Mouse (Mus musculus): ENCODE data around the gene Gstm4.
"Not testable (repeated sequence)": the region's sequence is repeated elsewhere in the genome, so short reads cannot be mapped to it uniquely, and the experiment has no call there.

Gstm4 gene

DNA sequence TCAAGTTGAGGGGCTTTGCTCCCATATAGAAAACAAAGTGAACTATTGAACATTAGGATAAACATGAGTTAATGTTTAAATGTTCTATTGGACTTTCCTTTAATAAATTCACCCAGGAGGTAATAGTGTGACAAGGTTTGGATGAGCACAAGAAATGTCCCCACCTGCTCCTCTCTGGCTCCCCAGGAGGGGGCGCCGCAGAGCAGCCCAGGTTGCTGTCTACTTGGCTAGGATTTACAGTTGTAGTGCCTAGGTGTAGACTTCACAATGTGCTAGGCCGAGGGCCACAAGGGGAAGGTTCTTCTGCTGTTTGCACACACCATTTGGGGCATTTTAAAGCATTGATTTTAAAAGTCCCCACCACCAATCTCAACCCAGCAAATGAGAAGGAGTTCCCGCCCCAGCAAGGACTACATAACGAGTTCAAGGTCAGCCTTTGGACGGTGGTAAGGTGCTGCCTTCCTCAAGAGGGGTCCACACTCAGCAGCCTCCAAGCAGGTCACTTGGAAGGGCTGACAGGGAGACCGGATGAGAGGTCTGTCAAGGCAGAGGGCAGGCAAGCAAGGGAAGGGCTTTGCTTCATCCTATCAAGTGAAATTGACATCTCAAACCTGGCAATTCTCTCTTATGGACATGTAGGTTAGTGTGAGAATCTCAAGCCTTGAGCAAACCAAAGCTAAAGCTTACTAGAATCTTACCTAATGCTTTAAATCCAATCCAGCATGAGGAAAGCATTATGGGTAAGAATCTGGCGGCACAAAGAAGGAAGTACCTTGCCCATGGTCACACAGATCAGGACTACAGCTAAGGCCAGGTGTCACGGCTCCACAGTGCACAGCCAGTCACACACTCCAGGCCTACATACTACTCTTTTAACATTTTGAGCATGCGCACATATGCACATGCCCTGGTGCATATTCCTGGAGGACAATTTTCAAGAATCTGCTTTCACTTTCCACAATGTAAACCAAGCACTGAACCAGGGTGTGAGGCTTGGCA lies 25.9 kb upstream of the Gstm4 start:
- in situ Hi-C loops (cut with MboI; ENCODE audit: unreplicated experiment in 2 of 2), result loop anchor here in 1 of 2 experiments (25.0 kb wide), 1 partner anchor 458 kb away; no protein-coding TSS in a partner anchor

DNA sequence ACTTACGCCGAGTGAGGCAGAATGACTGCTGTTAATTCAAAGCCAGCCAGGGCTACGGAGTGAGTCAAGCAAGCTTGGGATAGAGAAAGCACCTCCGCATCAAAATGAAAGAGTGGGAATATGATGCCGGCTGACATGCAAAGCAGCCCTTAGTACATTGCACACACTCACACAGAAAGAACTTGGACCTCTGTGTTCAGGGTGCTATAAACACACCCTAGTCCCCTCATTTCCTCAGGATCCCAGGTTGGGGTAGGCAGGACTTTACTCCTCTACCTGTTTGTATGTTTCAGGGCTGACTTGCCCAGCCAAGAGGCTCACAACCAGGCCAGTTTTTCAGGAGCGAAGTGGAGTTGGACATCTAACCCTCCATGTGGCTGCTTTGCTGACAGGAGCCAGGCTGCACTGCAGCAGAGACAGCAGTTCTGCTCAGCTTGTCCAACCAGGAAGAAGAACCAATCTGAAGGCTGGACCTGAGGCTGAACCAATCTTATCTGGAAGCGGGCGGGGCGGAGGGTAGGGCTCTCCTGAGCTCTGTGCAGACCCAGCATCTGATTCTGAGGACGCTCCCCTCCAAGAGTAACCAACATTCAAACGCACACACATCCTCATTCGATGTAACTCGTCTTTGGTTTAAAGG lies 24.7 kb upstream of the Gstm4 start:
- in situ Hi-C loops (cut with MboI; ENCODE audit: unreplicated experiment in 2 of 2), result loop anchor here (5.0 to 25.0 kb wide), 2 partner anchors 78 to 457 kb away; partner anchors contain the start of gene Gnai3 (in 2 of the 2)

DNA sequence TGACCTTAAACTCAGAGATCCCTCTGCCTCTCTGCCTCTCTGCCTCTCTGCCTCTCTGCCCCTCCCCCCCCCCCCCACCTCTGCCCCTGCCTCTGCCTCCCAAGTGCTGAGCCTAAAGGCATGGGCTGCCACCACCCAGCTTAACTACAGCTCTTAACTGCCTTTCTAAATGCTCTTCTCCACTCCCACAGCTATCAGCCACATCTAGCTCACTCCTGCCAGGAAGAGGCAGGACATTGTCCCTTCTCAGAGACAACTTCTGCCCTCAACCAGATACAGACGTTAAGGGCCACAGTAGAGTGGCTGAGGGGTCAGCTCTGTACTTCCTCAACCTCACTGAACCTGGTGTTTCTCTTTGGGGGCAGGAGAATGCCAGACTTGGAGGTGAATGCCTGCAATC lies 24.1 kb upstream of the Gstm4 start:
- in situ Hi-C loops (cut with MboI; ENCODE audit: unreplicated experiment in 2 of 2), result loop anchor here (5.0 to 25.0 kb wide), 2 partner anchors 78 to 457 kb away; partner anchors contain the start of gene Gnai3 (in 2 of the 2)

- in situ Hi-C loops (cut with MboI; ENCODE audit: unreplicated experiment in 2 of 2), result loop anchor here (5.0 to 25.0 kb wide), 2 partner anchors 80 to 455 kb away; partner anchors contain the start of gene Gnai3 (in 2 of the 2)
These were observed 22.8 kb upstream of the Gstm4 start for GRCm38 (mm10) chr3:108067370-108067934.

- in situ Hi-C loops (cut with MboI; ENCODE audit: unreplicated experiment in 2 of 2), result loop anchor here (5.0 to 25.0 kb wide), 2 partner anchors 82 to 453 kb away; partner anchors contain the start of gene Gnai3 (in 2 of the 2)
These were observed 20.9 kb upstream of the Gstm4 start for GRCm38 (mm10) chr3:108065551-108065950.

DNA sequence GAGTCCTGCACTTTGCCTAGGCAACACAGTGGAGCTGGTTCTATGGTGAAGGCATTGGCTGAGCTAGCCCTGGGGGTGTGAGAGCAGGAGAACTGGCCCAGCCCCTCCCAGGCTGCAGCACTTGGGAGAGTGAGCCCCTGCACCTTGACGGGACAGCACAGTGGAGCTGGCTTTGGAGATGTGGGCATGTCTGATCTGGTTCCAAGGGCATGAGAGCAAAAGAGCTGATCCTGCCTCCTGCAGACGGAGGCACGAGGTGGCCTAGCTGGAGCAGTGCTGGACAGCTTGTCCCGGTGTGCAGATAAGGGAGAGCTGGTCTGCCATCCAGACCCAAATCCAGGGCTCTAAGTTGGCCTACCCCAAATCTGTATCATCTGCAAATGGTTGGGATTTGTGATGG lies 20.0 kb upstream of the Gstm4 start:
- in situ Hi-C loops (cut with MboI; ENCODE audit: unreplicated experiment in 2 of 2), result loop anchor here (5.0 to 25.0 kb wide), 5 partner anchors 83 to 452 kb away; partner anchors contain the start of genes Gnai3 (in 2 of the 2) and Ahcyl1 (in 1 of the 2)

- in situ Hi-C loops (cut with MboI; ENCODE audit: unreplicated experiment in 2 of 2), result loop anchor here (5.0 to 25.0 kb wide), 4 partner anchors 110 to 450 kb away; partner anchors contain the start of gene Ahcyl1 (in 1 of the 2)
These were observed 18.0 kb upstream of the Gstm4 start for GRCm38 (mm10) chr3:108062648-108063047.

GRCm38 (mm10) chr3:108061420-108061819 lies 16.7 kb upstream of the Gstm4 start:
- in situ Hi-C loops (cut with MboI; ENCODE audit: unreplicated experiment in 2 of 2), result loop anchor here (5.0 to 25.0 kb wide), 4 partner anchors 109 to 449 kb away; partner anchors contain the start of gene Ahcyl1 (in 1 of the 2)

DNA sequence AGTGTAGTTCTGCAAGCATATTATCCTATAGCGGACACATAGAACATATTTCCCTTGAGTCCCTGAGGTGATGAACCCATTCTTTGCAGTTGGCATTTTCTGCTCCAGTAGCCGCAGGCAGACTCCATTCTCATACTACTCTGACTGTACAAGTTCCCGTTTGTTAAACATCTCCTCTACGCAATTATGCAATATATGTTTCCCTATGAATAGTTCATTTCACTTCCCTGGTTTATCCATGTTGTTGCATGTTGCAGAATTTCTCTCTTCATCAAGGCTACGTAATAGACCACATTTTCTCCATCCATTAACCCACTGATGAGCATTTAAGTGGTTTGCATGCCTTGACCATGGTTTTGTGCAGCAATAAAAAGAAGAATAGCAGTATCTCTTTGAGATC lies 5.8 kb upstream of the Gstm4 start:
- in situ Hi-C loops (cut with MboI; ENCODE audit: unreplicated experiment in 2 of 2), result loop anchor here in 1 of 2 experiments (10.0 to 25.0 kb wide), 2 partner anchors 116 to 438 kb away; partner anchors contain the start of gene Gstm7

- in situ Hi-C loops (cut with MboI; ENCODE audit: unreplicated experiment in 2 of 2), result no loop called here
These were observed 3.6 kb upstream of the Gstm4 start for GRCm38 (mm10) chr3:108048306-108048705.

- in situ Hi-C loops (cut with MboI; ENCODE audit: unreplicated experiment in 2 of 2), result no loop called here
These were observed 2.4 kb upstream of the Gstm4 start for GRCm38 (mm10) chr3:108046944-108047655.

DNA sequence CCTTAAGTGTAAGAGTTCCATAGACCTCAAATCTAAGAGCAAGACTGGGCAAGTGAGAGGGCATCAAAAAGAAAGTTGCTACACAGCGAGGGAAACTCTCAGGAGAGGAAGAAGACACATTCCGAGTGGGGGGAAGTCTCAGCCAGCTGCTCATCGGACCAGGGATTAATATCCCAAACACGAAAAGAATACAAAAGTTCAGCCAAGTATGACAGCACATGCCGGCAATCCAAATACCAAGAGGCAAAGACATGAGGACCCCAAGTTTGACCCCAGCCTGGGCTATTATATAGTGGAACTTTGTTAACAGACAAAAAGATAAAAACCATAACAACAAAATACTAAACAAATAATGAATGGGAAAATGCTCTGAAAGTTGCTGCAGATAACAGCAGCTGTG lies 11.5 kb downstream of the Gstm4 start:
- in situ Hi-C loops (cut with MboI; ENCODE audit: unreplicated experiment in 2 of 2), result no loop called here

DNA sequence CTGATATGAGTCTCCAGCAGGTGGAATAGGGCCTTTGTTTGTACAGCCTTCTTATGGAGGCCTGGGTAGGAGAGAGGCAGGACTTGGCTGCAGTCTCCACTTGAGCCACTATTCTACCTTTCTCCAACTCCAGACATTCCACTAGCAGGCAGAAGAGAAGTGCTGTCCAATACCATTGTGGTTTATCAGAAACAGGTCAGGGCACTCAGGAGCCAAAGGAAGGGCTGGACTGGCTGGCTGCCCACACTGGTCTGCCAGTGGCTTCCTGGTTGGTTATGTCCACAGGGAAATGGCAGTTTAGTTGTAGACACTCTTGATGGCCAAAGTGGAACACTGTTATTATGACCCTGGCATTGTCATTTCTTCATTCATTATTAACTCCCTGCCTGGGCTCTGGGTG lies 12.6 kb downstream of the Gstm4 start:
- in situ Hi-C loops (cut with MboI; ENCODE audit: unreplicated experiment in 2 of 2), result no loop called here

GRCm38 (mm10) chr3:108028641-108029365 lies 15.9 kb downstream of the Gstm4 start:
- in situ Hi-C loops (cut with MboI; ENCODE audit: unreplicated experiment in 2 of 2), result no loop called here

- in situ Hi-C loops (cut with MboI; ENCODE audit: unreplicated experiment in 2 of 2), result no loop called here
These were observed 18.1 kb downstream of the Gstm4 start for GRCm38 (mm10) chr3:108026597-108026996.

DNA sequence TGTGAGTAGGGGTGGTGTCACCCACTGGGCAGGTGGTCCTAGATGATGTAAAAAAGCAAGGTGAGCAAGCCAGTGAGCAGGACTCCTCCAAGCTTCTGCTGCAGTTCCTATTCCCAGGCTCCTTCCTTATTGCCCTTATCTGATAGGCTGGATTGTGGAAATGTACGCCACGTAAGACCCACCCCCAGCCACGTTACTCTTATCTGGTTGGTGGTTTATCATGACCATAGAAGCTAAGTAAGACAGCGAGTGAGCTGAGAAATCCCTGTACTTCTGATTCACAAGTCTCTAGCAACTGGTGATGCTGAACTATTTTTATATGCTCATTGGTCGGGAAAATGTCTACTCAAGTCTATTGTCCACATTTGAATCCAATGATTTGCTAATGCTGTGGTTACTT lies 18.6 kb downstream of the Gstm4 start:
- in situ Hi-C loops (cut with MboI; ENCODE audit: unreplicated experiment in 2 of 2), result no loop called here

- in situ Hi-C loops (cut with MboI; ENCODE audit: unreplicated experiment in 2 of 2), result no loop called here
These were observed 19.4 kb downstream of the Gstm4 start for GRCm38 (mm10) chr3:108025318-108025717.

GRCm38 (mm10) chr3:108022650-108023049 lies 22.0 kb downstream of the Gstm4 start:
- in situ Hi-C loops (cut with MboI; ENCODE audit: unreplicated experiment in 2 of 2), result no loop called here

GRCm38 (mm10) chr3:108020351-108021022 lies 24.2 kb downstream of the Gstm4 start:
- in situ Hi-C loops (cut with MboI; ENCODE audit: unreplicated experiment in 2 of 2), result not testable (repeated sequence)
